Mouse (Mus musculus) urinary bladder, postnatal 4 days (tissue): ENCODE data around the gene Fam114a2.

Experiments
- DNase-seq, 2 experiments: peaks; one replicate each; pipeline ENCODE4 v3.0.0; 2021 to 2022; ENCODE audit warnings: low spot score in 2 of 2

Fam114a2 gene

DNA sequence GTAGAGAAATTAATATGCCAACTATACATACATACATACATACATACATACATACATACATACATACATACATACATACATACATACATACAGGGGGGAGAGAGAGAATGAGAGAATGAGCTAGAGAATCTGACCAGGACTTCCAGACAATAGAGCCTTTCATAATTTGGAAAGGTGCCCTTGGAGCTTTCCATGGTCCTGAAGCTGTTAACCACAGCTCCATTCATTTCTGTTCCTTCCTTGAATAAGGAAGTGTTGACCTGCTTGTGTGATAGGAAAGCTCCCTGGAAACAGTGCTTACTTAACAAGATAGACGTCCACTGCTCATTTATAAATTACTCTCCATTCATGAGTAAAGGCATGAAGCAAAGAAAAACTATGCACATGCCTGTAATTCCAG is 84.3 kb downstream of the Fam114a2 start:
- DNase-seq: no peak
